Mouse (Mus musculus): ENCODE measurements around the gene Adam12.

DNA sequence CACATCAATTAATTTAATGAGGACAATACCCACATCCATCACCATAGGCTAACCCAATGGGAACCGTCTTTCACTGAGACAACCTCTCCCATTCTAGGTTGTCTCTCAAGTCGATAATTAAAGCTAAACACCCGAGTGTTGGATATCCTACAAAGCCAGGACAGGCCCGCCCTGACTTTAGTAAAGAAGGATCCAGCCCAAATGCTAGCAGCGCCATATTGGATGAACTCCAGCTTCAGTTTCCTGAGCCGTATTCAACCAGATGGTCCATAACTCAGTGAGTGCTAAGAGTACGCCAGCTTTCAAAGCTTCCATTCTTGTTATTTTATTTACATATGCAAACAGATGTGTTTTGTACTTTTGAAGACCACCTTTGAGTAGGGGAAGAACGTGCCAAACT is 81.6 kb downstream of the Adam12 start:
- TF ChIP-seq POLR2A (IDR thresholded peaks at IDR 0.05; ENCODE audit: insufficient read depth, low read length), result no peak
- no peak for TF ChIP-seq CTCF (IDR thresholded peaks at IDR 0.05; ENCODE audit: low read depth, low read length)
- no peak for TF ChIP-seq EP300 (IDR thresholded peaks at IDR 0.05; ENCODE audit: insufficient read depth, low read depth, low read length)

Data from ES-Bruce4 (cell line).